Mouse (Mus musculus) hindbrain, embryonic 15.5 days (tissue): ENCODE data around the gene Hivep1. TPM values are rescaled to one million over a fixed set of nuclear protein-coding genes. Genes with fewer than 3 reads are reported as not detected.

ENCODE experiments used
- ATAC-seq: fragments of 200-750 bp; cut with Nextera tagmentation; 2 replicates; pipeline ENCODE4 v1.8.0; 2017; ENCODE audit warnings: low read depth, moderate number of reproducible peaks, moderate TSS enrichment; ENCODE audit not compliant: low FRiP score
- H3K27ac ChIP-seq: fragments of 300-500 bp; sonication (generic); replicated peaks from 2 replicates; pipeline ENCODE4 v1.5.1; 2015; ENCODE audit warnings: mild to moderate bottlenecking, inconsistent platforms
- H3K27me3 ChIP-seq: fragments of 300-500 bp; sonication (generic); 2 replicates; pipeline ENCODE4 v1.6.1; 2015; ENCODE audit warnings: control low read depth, inconsistent platforms
- H3K36me3 ChIP-seq: fragments of 300-500 bp; sonication (generic); 2 replicates; pipeline ENCODE4 v1.6.1; 2015; ENCODE audit warnings: control low read depth, inconsistent platforms
- H3K4me1 ChIP-seq: fragments of 300-500 bp; sonication (generic); replicated peaks from 2 replicates; pipeline ENCODE4 v1.6.1; 2015; ENCODE audit warnings: control low read depth, inconsistent platforms
- H3K4me2 ChIP-seq: fragments of 300-500 bp; sonication (generic); 2 replicates; pipeline ENCODE4 v1.6.1; 2015; ENCODE audit warnings: moderate library complexity, mild to moderate bottlenecking, inconsistent platforms
- H3K4me3 ChIP-seq: fragments of 300-500 bp; sonication (generic); 2 replicates; pipeline ENCODE4 v1.5.1; 2015; ENCODE audit warnings: mild to moderate bottlenecking, inconsistent platforms
- H3K9ac ChIP-seq: fragments of 300-500 bp; sonication (generic); 2 replicates; pipeline ENCODE4 v1.6.1; 2015; ENCODE audit warnings: inconsistent platforms
- H3K9me3 ChIP-seq: fragments of 300-500 bp; sonication (generic); 2 replicates; pipeline ENCODE4 v1.6.1; 2016; ENCODE audit warnings: control low read depth, inconsistent platforms
- WGBS: fragments of 180-500 bp; shearing (Covaris S2); methylation state at CpG from one replicate; pipeline ENCODE4 v1.1.7; 2015; 5-methylcytosine and 5-hydroxymethylcytosine counted together
- polyA plus RNA-seq: library from polyadenylated mRNA; unstranded; fragments of >200 nt; fragmentation: Nextera tagmentation; extraction: Ambion mirVana; gene quantifications from 2 replicates; pipeline ENCODE4 v1.2.1, GENCODE M21; 2015

Hivep1 gene
- polyA plus RNA-seq, 1 experiment from 2014 or later = 16.6 TPM

- WGBS = under 1% methylated on average over 40 of the region's 41 CpGs
- H3K36me3 ChIP-seq = peaks cover 18% of the 10 kb centered on the region
- peak overlapping the region; percentile 91 for H3K4me3 ChIP-seq
- peak; percentile 79 for ATAC-seq
- H3K4me1 ChIP-seq = peaks cover 43% of the 10 kb centered on the region
- peak overlapping the region; percentile 95 for H3K27ac ChIP-seq
- no peaks in the 10 kb centered on the region for H3K27me3 ChIP-seq
- no peaks in the 10 kb centered on the region for H3K9me3 ChIP-seq
- peak overlapping the region; percentile 91 for H3K9ac ChIP-seq
- H3K4me2 ChIP-seq = peak overlapping the region; percentile 96
These were observed 1.1 kb downstream of the Hivep1 start for GRCm38 (mm10) chr13:42052696-42053541.

- H3K9ac ChIP-seq = peak overlapping the region; percentile 91
- WGBS = 37% methylated on average over 2 of the region's 2 CpGs
- H3K36me3 ChIP-seq = peaks cover 18% of the 10 kb centered on the region
- H3K27ac ChIP-seq = peak overlapping the region; percentile 95; the same call in 1 of the 2 replicates
- H3K4me3 ChIP-seq = peak overlapping the region; percentile 91
- H3K4me2 ChIP-seq = peak overlapping the region; percentile 96
- peaks cover 43% of the 10 kb centered on the region for H3K4me1 ChIP-seq
- ATAC-seq = no peak
- H3K9me3 ChIP-seq = no peaks in the 10 kb centered on the region
- H3K27me3 ChIP-seq = no peaks in the 10 kb centered on the region
These were observed 1.8 kb downstream of the Hivep1 start for GRCm38 (mm10) chr13:42053656-42054055.

GRCm38 (mm10) chr13:42054138-42054537, 2.3 kb downstream of the Hivep1 start:
- Histone ChIP-seq H3K4me3 (no peak overlapping the region), H3K27ac (no peak overlapping the region), H3K9me3 (no peaks in the 10 kb centered on the region), H3K27me3 (no peaks in the 10 kb centered on the region), H3K4me2 (peak overlapping the region; percentile 96), H3K36me3 (peaks cover 18% of the 10 kb centered on the region), H3K4me1 (peaks cover 38% of the 10 kb centered on the region), H3K9ac (no peak overlapping the region)
- WGBS = 76% methylated on average over 3 of the region's 3 CpGs
- ATAC-seq = no peak

GRCm38 (mm10) chr13:42056712-42057332, 5.0 kb downstream of the Hivep1 start:
- Histone ChIP-seq H3K9ac (no peak overlapping the region), H3K27me3 (no peaks in the 10 kb centered on the region), H3K36me3 (peaks cover 23% of the 10 kb centered on the region), H3K4me1 (peaks cover 20% of the 10 kb centered on the region), H3K9me3 (no peaks in the 10 kb centered on the region), H3K27ac (no peak overlapping the region), H3K4me3 (no peak overlapping the region), H3K4me2 (no peak overlapping the region)
- WGBS = 99% methylated on average over 2 of the region's 2 CpGs
- ATAC-seq = no peak

- WGBS = 86% methylated on average over 10 of the region's 10 CpGs
- Histone ChIP-seq H3K4me1 (no peaks in the 10 kb centered on the region), H3K27ac (no peak overlapping the region), H3K27me3 (no peaks in the 10 kb centered on the region), H3K36me3 (peaks cover 22% of the 10 kb centered on the region), H3K4me2 (no peak overlapping the region), H3K9me3 (no peaks in the 10 kb centered on the region), H3K4me3 (no peak overlapping the region), H3K9ac (no peak overlapping the region)
- no peak for ATAC-seq
These were observed 9.2 kb downstream of the Hivep1 start for GRCm38 (mm10) chr13:42060846-42061630.

- no peaks in the 10 kb centered on the region for H3K9me3 ChIP-seq
- H3K4me1 ChIP-seq = no peaks in the 10 kb centered on the region
- H3K27me3 ChIP-seq = no peaks in the 10 kb centered on the region
- no peak overlapping the region for H3K9ac ChIP-seq
- ATAC-seq = no peak
- H3K4me3 ChIP-seq = no peak overlapping the region
- H3K27ac ChIP-seq = no peak overlapping the region
- H3K36me3 ChIP-seq = peaks cover 11% of the 10 kb centered on the region
- no peak overlapping the region for H3K4me2 ChIP-seq
These were observed 12.4 kb downstream of the Hivep1 start for GRCm38 (mm10) chr13:42064257-42064656.

- no peaks in the 10 kb centered on the region for H3K27me3 ChIP-seq
- H3K4me3 ChIP-seq = no peak overlapping the region
- H3K36me3 ChIP-seq = no peaks in the 10 kb centered on the region; the same call in 1 of the 2 replicates
- peaks cover 9% of the 10 kb centered on the region for H3K4me1 ChIP-seq
- no peak overlapping the region for H3K4me2 ChIP-seq
- WGBS = 64% methylated on average over 4 of the region's 4 CpGs
- no peak overlapping the region for H3K9ac ChIP-seq
- no peak overlapping the region for H3K27ac ChIP-seq
- ATAC-seq = no peak
- H3K9me3 ChIP-seq = no peaks in the 10 kb centered on the region
These were observed 18.4 kb downstream of the Hivep1 start for GRCm38 (mm10) chr13:42070236-42070635.

GRCm38 (mm10) chr13:42071011-42071410, 19.2 kb downstream of the Hivep1 start:
- ATAC-seq = no peak
- no peaks in the 10 kb centered on the region for H3K9me3 ChIP-seq
- H3K36me3 ChIP-seq = no peaks in the 10 kb centered on the region; the same call in 1 of the 2 replicates
- 82% methylated on average over 6 of the region's 6 CpGs for WGBS
- H3K4me1 ChIP-seq = peaks cover 9% of the 10 kb centered on the region
- no peak overlapping the region for H3K4me2 ChIP-seq
- no peaks in the 10 kb centered on the region for H3K27me3 ChIP-seq
- H3K27ac ChIP-seq = no peak overlapping the region
- no peak overlapping the region for H3K9ac ChIP-seq
- no peak overlapping the region for H3K4me3 ChIP-seq

- no peak for ATAC-seq
- Histone ChIP-seq H3K27me3 (no peaks in the 10 kb centered on the region), H3K9me3 (no peaks in the 10 kb centered on the region), H3K4me2 (no peak overlapping the region), H3K4me1 (peaks cover 9% of the 10 kb centered on the region), H3K9ac (no peak overlapping the region), H3K36me3 (no peaks in the 10 kb centered on the region), H3K27ac (no peak overlapping the region), H3K4me3 (no peak overlapping the region)
- 87% methylated on average over 6 of the region's 6 CpGs for WGBS
These were observed 21.5 kb downstream of the Hivep1 start for GRCm38 (mm10) chr13:42073285-42073684.

- Histone ChIP-seq H3K27me3 (no peaks in the 10 kb centered on the region), H3K36me3 (no peaks in the 10 kb centered on the region), H3K27ac (no peak overlapping the region), H3K4me2 (no peak overlapping the region), H3K9ac (no peak overlapping the region), H3K4me3 (no peak overlapping the region), H3K4me1 (peaks cover 2% of the 10 kb centered on the region; the same call in 1 of the 2 replicates), H3K9me3 (no peaks in the 10 kb centered on the region)
- WGBS = 97% methylated on average over 5 of the region's 5 CpGs
- no peak for ATAC-seq
These were observed 23.7 kb downstream of the Hivep1 start for GRCm38 (mm10) chr13:42075546-42075945.

- Histone ChIP-seq H3K4me1 (peaks cover 3% of the 10 kb centered on the region; the same call in 1 of the 2 replicates), H3K9ac (no peak overlapping the region), H3K9me3 (no peaks in the 10 kb centered on the region), H3K27ac (no peak overlapping the region), H3K36me3 (no peaks in the 10 kb centered on the region), H3K4me2 (no peak overlapping the region), H3K27me3 (no peaks in the 10 kb centered on the region), H3K4me3 (no peak overlapping the region)
- WGBS = 90% methylated on average over 5 of the region's 5 CpGs
- no peak for ATAC-seq
These were observed 25.0 kb downstream of the Hivep1 start for GRCm38 (mm10) chr13:42076751-42077302.
